Comparison of ENCODE assay signal across 13 mouse cellular contexts in the genomic region with DNA sequence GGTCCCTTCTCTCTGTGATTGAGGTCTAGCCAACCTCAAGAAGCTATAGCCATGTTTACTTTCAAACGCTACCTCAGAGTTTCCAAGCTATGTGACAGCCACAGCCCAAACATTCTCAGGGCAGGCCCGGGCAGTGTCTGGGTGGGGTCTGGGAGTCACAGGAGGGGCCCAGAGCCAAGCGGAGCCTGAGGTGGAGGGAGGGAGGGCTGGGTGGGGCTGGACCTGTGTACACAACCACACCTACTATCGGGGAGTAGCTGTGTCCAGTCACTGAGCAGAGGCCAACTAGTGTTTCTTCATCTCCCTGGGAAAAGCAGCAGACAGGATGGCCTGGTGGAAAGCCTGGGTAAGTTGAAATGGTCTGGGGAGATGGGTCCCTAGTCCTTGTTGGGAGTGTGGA. TPM values are rescaled to one million over a fixed set of nuclear protein-coding genes. Genes with fewer than 3 reads are reported as not detected.
DNase-seq lines count a peak whose midpoint lies in the region; ATAC-seq lines count a peak whose summit lies in the region.
"Had no signal": no experiment of that assay in that cellular context is flagged by ENCODE, and none has a peak within 500 bp of the region (broad histone marks: within the 10 kb centered on the region; RNA-seq: fewer than 3 reads in every experiment).

A gene (plus strand): TSS at position 251 of the 400 bp plus-strand sequence.

- H3K27ac ChIP-seq in heart, embryonic 16.5 days (ENCODE audit: low read length) = no peak within 1 kb of the TSS
- H3K27ac ChIP-seq in heart, embryonic 12.5 days (ENCODE audit: poor library complexity, severe bottlenecking) = no peak within 1 kb of the TSS
- peak within 1 kb of the TSS; percentile 66 for H3K27ac ChIP-seq in embryonic facial prominence, embryonic 15.5 days (replicated peaks)
- no peak within 1 kb of the TSS for H3K27ac ChIP-seq in lung, embryonic 16.5 days (ENCODE audit: low read length)
- H3K27ac ChIP-seq in liver, embryonic 11.5 days (ENCODE audit: low read depth, low read length) = no peak within 1 kb of the TSS
- H3K27ac ChIP-seq: embryonic facial prominence, embryonic 12.5 days had no signal

- no peak within 1 kb of the TSS for H3K4me3 ChIP-seq in heart, embryonic 16.5 days (ENCODE audit: low read length)
- H3K4me3 ChIP-seq in heart, embryonic 12.5 days = no peak within 1 kb of the TSS
- peak within 1 kb of the TSS; percentile 26 for H3K4me3 ChIP-seq in embryonic facial prominence, embryonic 15.5 days (replicated peaks)
- no peak within 1 kb of the TSS for H3K4me3 ChIP-seq in lung, embryonic 16.5 days (ENCODE audit: low read length)
- no peak within 1 kb of the TSS for H3K4me3 ChIP-seq in liver, embryonic 11.5 days (ENCODE audit: low read depth, low read length)
- H3K4me3 ChIP-seq: embryonic facial prominence, embryonic 12.5 days had no signal

- H3K9me3 ChIP-seq in heart, embryonic 16.5 days (replicated peaks; ENCODE audit: control insufficient read depth, low read length) = no peaks in the 10 kb centered on the region
- H3K9me3 ChIP-seq in heart, embryonic 12.5 days (replicated peaks) = no peaks in the 10 kb centered on the region
- no peaks in the 10 kb centered on the region for H3K9me3 ChIP-seq in embryonic facial prominence, embryonic 15.5 days (replicated peaks)
- H3K9me3 ChIP-seq in lung, embryonic 16.5 days (ENCODE audit: control insufficient read depth, low read length) = no peaks in the 10 kb centered on the region
- no peaks in the 10 kb centered on the region for H3K9me3 ChIP-seq in liver, embryonic 11.5 days (ENCODE audit: control insufficient read depth, low read length)
- H3K9me3 ChIP-seq: embryonic facial prominence, embryonic 12.5 days had no signal

- 62% methylated on average over 4 of the region's 4 CpGs for WGBS in heart, embryonic 16.5 days
- 64% methylated on average over 4 of the region's 4 CpGs for WGBS in heart, embryonic 12.5 days
- 39% methylated on average over 4 of the region's 4 CpGs for WGBS in embryonic facial prominence, embryonic 15.5 days
- 17% methylated on average over 4 of the region's 4 CpGs for WGBS in lung, embryonic 16.5 days
- 34% methylated on average over 4 of the region's 4 CpGs for WGBS in liver, embryonic 11.5 days

- H3K4me1 ChIP-seq in heart, embryonic 16.5 days (ENCODE audit: control insufficient read depth, insufficient read depth, low read length) = no peaks in the 10 kb centered on the region
- no peaks in the 10 kb centered on the region for H3K4me1 ChIP-seq in heart, embryonic 12.5 days (replicated peaks)
- H3K4me1 ChIP-seq in embryonic facial prominence, embryonic 15.5 days = peaks cover 4% of the 10 kb centered on the region; the same call in 1 of the 2 replicates
- peaks cover 6% of the 10 kb centered on the region; the same call in 1 of the 2 replicates for H3K4me1 ChIP-seq in lung, embryonic 16.5 days (replicated peaks; ENCODE audit: control insufficient read depth, insufficient read depth, low read length)
- no peaks in the 10 kb centered on the region for H3K4me1 ChIP-seq in liver, embryonic 11.5 days (replicated peaks; ENCODE audit: control insufficient read depth, insufficient read depth, low read length)
- H3K4me1 ChIP-seq: embryonic facial prominence, embryonic 12.5 days had no signal

- H3K27me3 ChIP-seq in heart, embryonic 16.5 days (ENCODE audit: control insufficient read depth, insufficient read depth, low read length) = no peaks in the 10 kb centered on the region
- H3K27me3 ChIP-seq in heart, embryonic 12.5 days (replicated peaks) = no peaks in the 10 kb centered on the region; the same call in 1 of the 2 replicates
- no peaks in the 10 kb centered on the region for H3K27me3 ChIP-seq in embryonic facial prominence, embryonic 15.5 days
- H3K27me3 ChIP-seq in lung, embryonic 16.5 days (ENCODE audit: control insufficient read depth, insufficient read depth, low read depth, low read length) = no peaks in the 10 kb centered on the region
- no peaks in the 10 kb centered on the region for H3K27me3 ChIP-seq in liver, embryonic 11.5 days (replicated peaks; ENCODE audit: control insufficient read depth, insufficient read depth, low read length)
- H3K27me3 ChIP-seq: embryonic facial prominence, embryonic 12.5 days had no signal

- no peak within 1 kb of the TSS for H3K4me2 ChIP-seq in heart, embryonic 16.5 days (ENCODE audit: low read depth, low read length)
- H3K4me2 ChIP-seq in heart, embryonic 12.5 days = no peak within 1 kb of the TSS
- peak within 1 kb of the TSS; percentile 33 for H3K4me2 ChIP-seq in embryonic facial prominence, embryonic 15.5 days (replicated peaks)
- H3K4me2 ChIP-seq in lung, embryonic 16.5 days (ENCODE audit: low read depth, low read length) = no peak within 1 kb of the TSS
- no peak within 1 kb of the TSS for H3K4me2 ChIP-seq in liver, embryonic 11.5 days
- H3K4me2 ChIP-seq: embryonic facial prominence, embryonic 12.5 days; midbrain, embryonic 11.5 days had no signal

- DNase-seq in urinary bladder, postnatal 14 days (ENCODE audit: low spot score) = peak; percentile 84
- no peak for DNase-seq in liver, embryonic 11.5 days (ENCODE audit: low spot score)
- no peak for DNase-seq in kidney, adult 9 months
- DNase-seq in frontal cortex, postnatal 10 days (ENCODE audit: low spot score in 2 of 2) = no peak
- DNase-seq: cerebellum, adult 2 months; kidney, adult 11 months; liver had no signal

- peak; percentile 41 for ATAC-seq in heart, embryonic 16.5 days (replicated peaks; ENCODE audit: extremely low read depth, insufficient read depth, low FRiP score)
- ATAC-seq in heart, embryonic 12.5 days (ENCODE audit: insufficient number of reproducible peaks, low FRiP score) = no peak
- ATAC-seq in embryonic facial prominence, embryonic 15.5 days (ENCODE audit: insufficient number of reproducible peaks, low FRiP score, low TSS enrichment, low read depth) = no peak
- ATAC-seq in lung, embryonic 16.5 days (ENCODE audit: low read depth) = peak; percentile 77
- ATAC-seq in liver, embryonic 11.5 days (replicated peaks; ENCODE audit: low FRiP score) = no peak

- no peak within 1 kb of the TSS for H3K9ac ChIP-seq in heart, embryonic 16.5 days (ENCODE audit: low read length)
- no peak within 1 kb of the TSS for H3K9ac ChIP-seq in heart, embryonic 12.5 days
- H3K9ac ChIP-seq in embryonic facial prominence, embryonic 15.5 days = no peak within 1 kb of the TSS
- no peak within 1 kb of the TSS for H3K9ac ChIP-seq in lung, embryonic 16.5 days (ENCODE audit: low read length)
- no peak within 1 kb of the TSS for H3K9ac ChIP-seq in liver, embryonic 11.5 days (ENCODE audit: low read depth, low read length)
- H3K9ac ChIP-seq: embryonic facial prominence, embryonic 12.5 days had no signal

- H3K36me3 ChIP-seq in heart, embryonic 16.5 days (ENCODE audit: control insufficient read depth, insufficient read depth) = no peaks in the 10 kb centered on the region
- H3K36me3 ChIP-seq in heart, embryonic 12.5 days = no peaks in the 10 kb centered on the region
- no peaks in the 10 kb centered on the region for H3K36me3 ChIP-seq in embryonic facial prominence, embryonic 15.5 days
- no peaks in the 10 kb centered on the region for H3K36me3 ChIP-seq in lung, embryonic 16.5 days (ENCODE audit: control insufficient read depth, insufficient read depth, low read length)
- H3K36me3 ChIP-seq in liver, embryonic 11.5 days (ENCODE audit: control insufficient read depth, insufficient read depth, low read length) = no peaks in the 10 kb centered on the region
- H3K36me3 ChIP-seq: embryonic facial prominence, embryonic 12.5 days had no signal

RNA-seq across cellular contexts. Expression of the gene that starts here (rescaled TPM):
- polyA plus RNA-seq in heart, embryonic 16.5 days (2015; fragmentation: Nextera tagmentation; extraction: Ambion mirVana) = 5.2 and 5.3 TPM in 2 replicates
- polyA plus RNA-seq in heart, embryonic 12.5 days (2016; fragmentation: Nextera tagmentation; extraction: Ambion mirVana) = 0.61 and 0.74 TPM in 2 replicates
- polyA plus RNA-seq in embryonic facial prominence, embryonic 15.5 days (2015; fragmentation: Nextera tagmentation; extraction: Ambion mirVana) = 80.4 and 86.4 TPM in 2 replicates
- 10.1 and 15.0 TPM in 2 replicates for polyA plus RNA-seq in lung, embryonic 16.5 days (2015; fragmentation: Nextera tagmentation; extraction: Ambion mirVana)
- 0.14 and 0.27 TPM in 2 replicates for polyA plus RNA-seq in liver, embryonic 11.5 days (2014; fragmentation: Nextera tagmentation; extraction: Ambion mirVana)

Comparison
In these comparisons a context has a peak if more than half of its experiments do, and no peak if none do; other contexts are left out.
1. ATAC-seq: peak in heart, embryonic 16.5 days (single experiment) and lung, embryonic 16.5 days (single experiment); none in heart, embryonic 12.5 days (single experiment), embryonic facial prominence, embryonic 15.5 days (single experiment) and liver, embryonic 11.5 days (single experiment).